9 mouse cellular contexts compared by ENCODE assay signal in the genomic region with DNA sequence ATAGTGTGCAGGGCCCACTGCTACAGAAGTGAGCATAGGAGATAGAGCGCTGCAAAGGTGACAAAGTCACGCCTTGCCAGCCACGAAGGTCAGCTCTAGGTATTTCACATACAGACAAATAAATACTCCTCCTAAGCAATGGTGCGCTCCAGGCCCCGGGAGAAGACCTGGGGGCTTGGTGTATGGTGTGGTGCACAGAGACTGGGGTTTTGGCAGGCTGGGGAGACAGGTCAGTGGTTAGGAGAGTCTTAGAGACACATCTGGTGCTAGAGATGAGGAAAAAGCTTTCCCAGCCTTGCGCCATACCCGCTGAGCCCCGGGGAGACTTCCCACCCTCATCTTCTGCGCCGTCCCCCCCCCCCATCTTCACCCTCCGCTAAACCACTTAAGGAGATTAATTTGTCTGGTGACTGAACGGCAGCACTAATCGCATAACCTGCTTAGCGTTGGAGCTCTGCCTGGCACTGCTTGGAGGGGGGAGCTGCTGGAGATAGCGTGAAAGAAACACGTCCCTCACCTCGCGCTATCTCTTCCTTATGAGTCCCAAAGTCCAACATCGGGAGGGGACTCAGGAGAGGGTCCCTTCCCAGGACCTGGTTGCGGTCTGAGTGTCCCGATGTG. TPM values are rescaled to one million over a fixed set of nuclear protein-coding genes. Genes with fewer than 3 reads are reported as not detected.
DNase-seq lines count a peak whose midpoint lies in the region; ATAC-seq and TF ChIP-seq lines count a peak whose summit lies in the region.
"Had no signal": no experiment of that assay in that cellular context is flagged by ENCODE, and none has a peak within 500 bp of the region (broad histone marks: within the 10 kb centered on the region; RNA-seq: fewer than 3 reads in every experiment).

No protein-coding gene starts in this region.

- H3K27me3 ChIP-seq in intestine, embryonic 14.5 days (replicated peaks; ENCODE audit: control insufficient read depth, insufficient read depth, low read length) = no peaks in the 10 kb centered on the region
- H3K27me3 ChIP-seq in intestine, postnatal 0 days (replicated peaks; ENCODE audit: control insufficient read depth, insufficient read depth, low read length) = no peaks in the 10 kb centered on the region
- H3K27me3 ChIP-seq in forebrain, embryonic 13.5 days = no peaks in the 10 kb centered on the region
- no peaks in the 10 kb centered on the region for H3K27me3 ChIP-seq in intestine, embryonic 15.5 days (replicated peaks)
- no peaks in the 10 kb centered on the region for H3K27me3 ChIP-seq in neural tube, embryonic 15.5 days (replicated peaks)

- 0 out of 2 replicates have a peak overlapping the region, but pooled peaks have one; percentile 8 for H3K4me2 ChIP-seq in intestine, embryonic 14.5 days (ENCODE audit: low read length)
- no peak overlapping the region for H3K4me2 ChIP-seq in intestine, postnatal 0 days (replicated peaks; ENCODE audit: low read depth)
- peak overlapping the region; percentile 46 for H3K4me2 ChIP-seq in forebrain, embryonic 13.5 days
- H3K4me2 ChIP-seq in intestine, embryonic 15.5 days (replicated peaks) = no peak overlapping the region
- H3K4me2 ChIP-seq in neural tube, embryonic 15.5 days = peak overlapping the region; percentile 52

- no peak overlapping the region for H3K4me3 ChIP-seq in intestine, embryonic 14.5 days (ENCODE audit: low read depth, low read length)
- H3K4me3 ChIP-seq in intestine, postnatal 0 days (ENCODE audit: low read depth, low read length) = no peak overlapping the region
- no peak overlapping the region for H3K4me3 ChIP-seq in forebrain, embryonic 13.5 days
- no peak overlapping the region for H3K4me3 ChIP-seq in intestine, embryonic 15.5 days (replicated peaks)
- peak overlapping the region; percentile 18; the same call in 1 of the 2 replicates for H3K4me3 ChIP-seq in neural tube, embryonic 15.5 days (replicated peaks)

- H3K9me3 ChIP-seq in intestine, embryonic 14.5 days (ENCODE audit: control insufficient read depth, low read length) = no peaks in the 10 kb centered on the region
- H3K9me3 ChIP-seq in intestine, postnatal 0 days (ENCODE audit: control insufficient read depth) = no peaks in the 10 kb centered on the region
- H3K9me3 ChIP-seq in forebrain, embryonic 13.5 days (replicated peaks) = no peaks in the 10 kb centered on the region
- H3K9me3 ChIP-seq in intestine, embryonic 15.5 days = no peaks in the 10 kb centered on the region
- no peaks in the 10 kb centered on the region for H3K9me3 ChIP-seq in neural tube, embryonic 15.5 days (replicated peaks)

- no peak overlapping the region for H3K9ac ChIP-seq in intestine, embryonic 14.5 days (ENCODE audit: low read length)
- H3K9ac ChIP-seq in intestine, postnatal 0 days (ENCODE audit: low read depth, low read length) = no peak overlapping the region
- peak overlapping the region; percentile 37; the same call in 1 of the 2 replicates for H3K9ac ChIP-seq in forebrain, embryonic 13.5 days
- no peak overlapping the region for H3K9ac ChIP-seq in intestine, embryonic 15.5 days
- no peak overlapping the region; the same call in 1 of the 2 replicates for H3K9ac ChIP-seq in neural tube, embryonic 15.5 days (replicated peaks)

- no peak for TF ChIP-seq CTCF in intestine, postnatal 0 days (IDR thresholded peaks at IDR 0.05; ENCODE audit: low read depth)

- no peak for ATAC-seq in intestine, embryonic 14.5 days (replicated peaks; ENCODE audit: low FRiP score, low TSS enrichment, low read depth)
- ATAC-seq in intestine, postnatal 0 days = no peak; the same call in 1 of the 2 replicates
- ATAC-seq in forebrain, embryonic 13.5 days = peak; percentile 50
- ATAC-seq in intestine, embryonic 15.5 days = peak; percentile 47
- ATAC-seq in neural tube, embryonic 15.5 days (ENCODE audit: low FRiP score) = peak; percentile 49; the same call in 1 of the 2 replicates

- H3K4me1 ChIP-seq in intestine, embryonic 14.5 days (replicated peaks; ENCODE audit: control insufficient read depth, insufficient read depth, low read length) = no peaks in the 10 kb centered on the region; the same call in 1 of the 2 replicates
- no peaks in the 10 kb centered on the region for H3K4me1 ChIP-seq in intestine, postnatal 0 days (replicated peaks; ENCODE audit: control insufficient read depth, insufficient read depth, low read length)
- H3K4me1 ChIP-seq in forebrain, embryonic 13.5 days = peaks cover 44% of the 10 kb centered on the region
- H3K4me1 ChIP-seq in intestine, embryonic 15.5 days (replicated peaks) = peaks cover 7% of the 10 kb centered on the region
- peaks cover 21% of the 10 kb centered on the region for H3K4me1 ChIP-seq in neural tube, embryonic 15.5 days

- DNase-seq in intestine, embryonic 14.5 days (ENCODE audit: low spot score) = no peak
- no peak for DNase-seq in layer of hippocampus, adult 9-10 months (ENCODE audit: low spot score)
- DNase-seq in left cerebral cortex, adult 11 months (ENCODE audit: low spot score) = no peak
- DNase-seq in cerebellum, adult 9-11 months = no peak
- DNase-seq: kidney, adult 11 months had no signal

- H3K27ac ChIP-seq in intestine, embryonic 14.5 days (ENCODE audit: low read depth) = no peak overlapping the region
- H3K27ac ChIP-seq in intestine, postnatal 0 days (ENCODE audit: low read depth, low read length) = no peak overlapping the region
- 0 out of 2 replicates have a peak overlapping the region, but pooled peaks have one; percentile 25 for H3K27ac ChIP-seq in forebrain, embryonic 13.5 days
- H3K27ac ChIP-seq in intestine, embryonic 15.5 days = no peak overlapping the region
- H3K27ac ChIP-seq in neural tube, embryonic 15.5 days (replicated peaks) = 0 out of 2 replicates have a peak overlapping the region, but pooled peaks have one; percentile 9

- 35% methylated on average over 21 of the region's 21 CpGs for WGBS in intestine, embryonic 14.5 days
- WGBS in intestine, postnatal 0 days = 40% methylated on average over 20 of the region's 21 CpGs
- WGBS in forebrain, embryonic 13.5 days = 15% methylated on average over 21 of the region's 21 CpGs
- WGBS in intestine, embryonic 15.5 days = 35% methylated on average over 21 of the region's 21 CpGs
- whole genome bisulfite sequencing in neural tube, embryonic 15.5 days = 37% methylated on average over 21 of the region's 21 CpGs

- 0 out of 2 replicates have a peak, but pooled peaks cover 6% of the 10 kb centered on the region for H3K36me3 ChIP-seq in intestine, embryonic 14.5 days (ENCODE audit: control insufficient read depth, insufficient read depth, low read length)
- peaks cover 27% of the 10 kb centered on the region for H3K36me3 ChIP-seq in intestine, postnatal 0 days (ENCODE audit: control insufficient read depth, insufficient read depth)
- peaks cover 33% of the 10 kb centered on the region for H3K36me3 ChIP-seq in forebrain, embryonic 13.5 days (ENCODE audit: poor library complexity, severe bottlenecking)
- no peaks in the 10 kb centered on the region for H3K36me3 ChIP-seq in intestine, embryonic 15.5 days
- H3K36me3 ChIP-seq in neural tube, embryonic 15.5 days = 0 out of 2 replicates have a peak, but pooled peaks cover 9% of the 10 kb centered on the region

RNA-seq across cellular contexts. Expression of a gene that starts 39.4 kb away (rescaled TPM):
- polyA plus RNA-seq in intestine, embryonic 14.5 days (2014; fragmentation: Nextera tagmentation; extraction: Ambion mirVana) = 103 and 112 TPM in 2 replicates
- polyA plus RNA-seq in intestine, postnatal 0 days (2015; fragmentation: Nextera tagmentation; extraction: Ambion mirVana) = 82.3 and 82.7 TPM in 2 replicates
- 76.0 and 80.6 TPM in 2 replicates for polyA plus RNA-seq in forebrain, embryonic 13.5 days (2015; fragmentation: Nextera tagmentation; extraction: Ambion mirVana)
- 118 and 122 TPM in 2 replicates for polyA plus RNA-seq in intestine, embryonic 15.5 days (2015; fragmentation: Nextera tagmentation; extraction: Ambion mirVana)
- 66.2 and 77.0 TPM in 2 replicates for polyA plus RNA-seq in neural tube, embryonic 15.5 days (2015; fragmentation: Nextera tagmentation; extraction: Ambion mirVana)

Comparison
In these comparisons a context has a peak if more than half of its experiments do, and no peak if none do; other contexts are left out.
1. ATAC-seq: peak in forebrain, embryonic 13.5 days (single experiment), intestine, embryonic 15.5 days (single experiment) and neural tube, embryonic 15.5 days (single experiment); none in intestine, embryonic 14.5 days (single experiment) and intestine, postnatal 0 days (single experiment).
2. H3K4me2 ChIP-seq: peak in intestine, embryonic 14.5 days (single experiment), forebrain, embryonic 13.5 days (single experiment) and neural tube, embryonic 15.5 days (single experiment); none in intestine, postnatal 0 days (single experiment) and intestine, embryonic 15.5 days (single experiment).
3. H3K27ac ChIP-seq: peak in forebrain, embryonic 13.5 days (single experiment) and neural tube, embryonic 15.5 days (single experiment); none in intestine, embryonic 14.5 days (single experiment), intestine, postnatal 0 days (single experiment) and intestine, embryonic 15.5 days (single experiment).